Mouse (Mus musculus) yolk sac, embryonic 10.5 days (tissue): ENCODE data around the gene Plp2.
"Not testable (repeated sequence)": the region's sequence is repeated elsewhere in the genome, so short reads cannot be mapped to it uniquely, and the experiment has no call there.

Experiments
- DNase-seq: peaks from one replicate; pipeline ENCODE4 v3.0.0-alpha.2; 2017; ENCODE audit warnings: low spot score

Plp2 gene

DNA sequence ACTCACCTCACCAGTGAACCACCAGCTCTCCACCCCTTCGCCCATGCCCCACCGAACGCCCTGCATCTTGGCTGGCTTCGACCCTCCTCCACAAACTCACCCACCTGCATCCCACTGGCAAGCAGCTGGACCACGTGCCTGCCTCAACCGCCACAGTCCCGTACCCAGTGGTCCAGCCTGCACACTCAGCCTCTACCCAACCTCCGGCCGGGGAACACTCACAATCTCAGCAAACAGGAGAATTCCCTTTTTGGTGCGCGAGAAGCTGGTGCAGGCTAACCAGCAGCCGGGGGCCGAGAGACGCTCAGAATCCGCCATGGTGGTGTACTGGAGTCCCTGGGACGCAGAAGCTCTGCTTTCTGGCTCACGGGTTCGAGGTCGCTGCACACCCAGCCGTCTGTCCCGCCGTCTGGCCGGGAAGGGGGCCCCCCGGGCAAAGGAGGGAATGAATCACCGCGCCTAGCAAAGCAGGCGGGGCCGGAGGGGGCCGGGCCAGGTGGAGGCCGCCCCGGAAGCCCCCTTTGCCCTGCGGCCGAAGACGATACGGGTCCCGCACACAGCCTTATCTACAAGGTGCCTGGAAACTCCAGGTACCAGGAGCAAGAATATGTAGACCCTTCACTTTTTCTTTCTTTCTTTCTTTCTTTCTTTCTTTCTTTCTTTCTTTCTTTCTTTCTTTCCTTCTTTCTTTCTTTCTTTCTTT is at the start of gene Plp2:
Gene Plp2, minus strand, starts transcription at position 470 of the 703 bp plus-strand sequence.
- DNase-seq, result peak; percentile 59

DNA sequence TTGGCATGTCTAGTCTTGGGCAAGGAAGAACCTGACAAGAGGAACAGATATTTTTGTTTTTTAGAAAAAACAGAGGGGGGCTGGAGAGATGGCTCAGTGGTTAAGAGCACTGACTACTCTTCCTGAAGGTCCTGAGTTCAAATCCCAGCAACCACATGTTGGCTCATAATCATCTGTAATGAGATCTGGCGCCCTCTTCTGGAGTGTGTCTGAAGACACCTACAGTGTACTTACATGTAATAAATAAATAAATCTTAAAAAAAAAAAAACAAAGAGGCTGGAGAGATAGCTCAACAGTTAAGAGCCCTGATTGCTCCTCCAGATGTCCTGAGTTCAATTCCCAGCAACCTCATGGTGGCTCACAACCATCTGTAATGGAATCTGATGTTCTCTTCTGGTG is 44.9 kb upstream of the Plp2 start:
- DNase-seq, result not testable (repeated sequence)

DNA sequence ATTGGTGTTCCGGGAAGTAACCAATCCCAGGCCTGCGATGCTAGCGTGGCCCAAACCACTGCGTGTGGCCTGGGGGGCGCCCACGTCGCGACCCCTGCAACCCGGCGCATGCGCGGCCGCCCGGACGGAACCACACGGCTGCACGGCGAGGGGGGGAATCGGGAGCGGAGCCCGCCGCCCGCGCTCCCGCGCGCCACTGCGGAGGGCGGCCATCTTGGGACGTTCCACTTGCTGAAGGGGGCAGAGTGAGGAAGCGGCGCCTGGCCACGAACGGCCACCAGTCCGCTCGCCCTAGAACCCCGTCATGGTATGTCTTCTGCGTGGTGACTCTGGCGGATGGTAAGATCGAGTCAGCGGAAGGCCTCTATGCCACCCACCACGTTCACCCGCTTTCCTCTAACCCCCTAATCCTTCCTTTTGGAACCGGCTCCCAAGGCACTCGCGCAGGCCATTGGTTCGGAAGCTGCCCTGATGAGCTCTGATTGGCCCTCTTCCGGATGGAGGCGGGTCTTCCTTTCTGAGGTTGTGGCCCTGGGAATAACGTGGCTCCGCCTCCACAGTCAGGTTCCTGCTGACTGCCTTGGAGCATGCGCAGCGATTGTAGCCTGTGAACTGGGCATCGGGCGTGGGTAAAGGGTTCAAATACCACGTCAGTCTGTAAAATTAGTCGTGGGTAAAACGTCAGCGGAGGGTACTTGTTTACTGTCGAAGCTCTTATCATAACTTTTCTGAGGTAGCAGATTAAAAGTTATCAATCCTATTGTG is 43.1 kb upstream of the Plp2 start, which contains the start of gene Wdr45:
Gene Wdr45, plus strand, starts transcription at position 199 of the 765 bp plus-strand sequence.
- DNase-seq, result peak; percentile 92

- not testable (repeated sequence) for DNase-seq
Observed at GRCm38 (mm10) chrX:7713764-7714134, 42.6 kb upstream of the Plp2 start.

- peak; percentile 84 for DNase-seq
Observed at GRCm38 (mm10) chrX:7696954-7697381, 25.8 kb upstream of the Plp2 start, which contains the start of gene Gpkow. Gene Gpkow, plus strand, starts transcription at chrX:7697131.

DNA sequence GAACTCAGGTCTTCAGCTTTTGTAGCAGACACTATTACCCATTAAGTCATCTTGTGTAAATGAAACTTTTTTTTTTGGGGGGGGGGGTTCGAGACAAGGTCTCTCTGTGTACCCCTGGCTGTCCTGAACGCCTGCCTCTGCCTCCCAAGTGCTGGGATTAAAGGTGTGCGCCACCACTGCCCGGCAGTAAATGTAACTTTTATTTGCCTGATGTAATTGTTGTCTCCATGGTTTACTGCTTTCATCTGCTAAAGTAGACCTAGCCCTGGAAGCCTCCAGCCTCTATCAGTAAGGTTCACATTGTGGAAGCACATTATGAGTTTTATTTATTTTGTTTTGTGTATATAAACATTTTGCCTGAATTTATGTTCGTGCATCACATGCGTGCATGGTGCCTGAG is 25.3 kb upstream of the Plp2 start:
- DNase-seq, result no peak

- no peak for DNase-seq
Observed at GRCm38 (mm10) chrX:7692862-7693261, 21.7 kb upstream of the Plp2 start.

GRCm38 (mm10) chrX:7690486-7690885 is 19.3 kb upstream of the Plp2 start:
- no peak for DNase-seq

GRCm38 (mm10) chrX:7688321-7688720 is 17.1 kb upstream of the Plp2 start:
- no peak for DNase-seq

DNA sequence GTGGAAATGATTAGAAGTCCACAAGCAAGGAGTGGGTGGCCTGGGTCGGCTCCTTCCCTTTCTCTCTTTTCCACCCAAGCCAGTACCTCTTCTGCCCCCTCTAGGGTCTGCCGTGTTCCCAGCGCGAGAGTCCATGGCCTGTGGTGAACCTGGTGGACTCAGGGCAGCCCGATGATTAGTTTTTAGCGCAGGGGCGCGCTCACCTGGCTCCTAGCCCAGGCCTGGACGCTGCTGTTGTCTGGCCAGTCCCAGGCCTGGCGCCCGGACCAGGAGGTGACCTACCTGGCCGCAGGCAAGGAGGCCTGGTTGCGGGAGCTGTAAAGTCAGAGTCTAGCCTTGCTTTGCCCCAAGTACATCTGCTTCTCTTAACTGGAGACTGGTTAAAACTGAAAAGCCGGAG is 9.7 kb upstream of the Plp2 start, which contains the start of gene Magix:
Gene Magix, minus strand, starts transcription at position 388 of the 400 bp plus-strand sequence.
- DNase-seq, result no peak

- DNase-seq, result no peak
Observed at GRCm38 (mm10) chrX:7680057-7680412, 8.8 kb upstream of the Plp2 start.

DNA sequence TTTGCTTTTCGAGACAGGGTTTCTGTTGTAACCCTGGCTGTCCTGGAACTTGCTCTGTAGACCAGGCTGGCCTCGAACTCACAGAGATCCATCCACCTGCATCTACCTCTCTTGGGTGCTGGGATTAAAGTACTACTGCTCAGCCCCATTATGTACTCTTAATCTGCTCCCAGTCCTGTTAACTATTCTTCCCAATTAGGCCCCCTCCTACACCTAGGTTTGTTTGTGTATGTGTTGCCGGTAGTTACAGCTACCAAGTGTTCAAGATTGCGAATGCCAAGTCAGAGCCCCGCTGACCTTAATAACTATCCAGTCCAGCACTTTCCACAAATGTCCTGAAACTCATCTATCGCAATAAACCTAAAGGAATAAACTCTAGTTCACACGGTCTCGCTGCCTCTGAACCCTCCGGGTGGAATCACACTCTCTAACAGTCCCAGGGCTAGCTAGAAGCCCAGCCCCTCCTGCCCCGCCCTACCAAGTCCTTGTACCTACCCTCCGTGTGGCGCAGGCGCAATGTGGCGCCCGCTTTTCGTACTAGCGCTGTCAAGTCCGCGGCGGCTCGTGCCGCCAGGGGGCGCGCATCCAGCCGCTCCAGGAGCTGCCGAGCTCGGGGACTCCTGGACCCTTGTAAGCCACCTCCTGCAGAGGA is 8.3 kb upstream of the Plp2 start:
- DNase-seq, result peak; percentile 86

DNA sequence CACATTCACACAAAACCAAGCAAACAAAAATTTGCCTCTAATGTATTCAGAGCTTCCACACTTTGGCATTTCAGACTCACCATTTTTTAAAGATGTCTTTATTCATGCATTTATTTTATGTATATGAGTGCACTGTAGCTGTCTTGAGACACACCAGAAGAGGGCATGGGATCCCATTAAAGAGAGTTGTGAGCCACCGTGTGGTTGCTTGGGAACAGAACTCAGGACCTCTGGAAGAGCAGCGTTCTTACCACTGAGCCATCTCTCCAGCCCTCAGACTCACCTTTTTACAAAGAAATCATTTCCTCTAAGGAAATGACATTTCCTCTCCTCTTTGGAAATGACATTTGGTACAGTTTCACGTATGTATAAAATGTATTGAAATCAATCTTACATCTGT is 7.8 kb upstream of the Plp2 start:
- DNase-seq, result no peak

DNA sequence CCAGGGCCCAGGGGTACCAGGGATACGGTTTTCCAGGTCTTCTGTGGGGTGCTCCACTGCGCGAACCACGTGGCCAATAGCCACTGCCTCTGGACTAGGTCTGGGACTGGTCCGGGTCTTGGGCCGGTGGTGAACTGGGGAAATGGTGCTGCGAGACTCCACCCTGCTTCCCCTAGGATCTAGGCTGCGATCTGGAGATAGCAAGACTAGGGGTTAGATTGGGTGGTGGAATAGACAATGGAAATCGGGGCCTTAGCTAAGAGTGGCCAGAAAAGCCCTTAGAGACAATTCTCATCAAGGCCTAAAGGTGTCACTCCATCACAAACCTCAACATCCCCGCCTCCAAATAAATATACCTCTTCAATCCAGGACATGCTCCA is 3.8 kb upstream of the Plp2 start:
- no peak for DNase-seq

DNA sequence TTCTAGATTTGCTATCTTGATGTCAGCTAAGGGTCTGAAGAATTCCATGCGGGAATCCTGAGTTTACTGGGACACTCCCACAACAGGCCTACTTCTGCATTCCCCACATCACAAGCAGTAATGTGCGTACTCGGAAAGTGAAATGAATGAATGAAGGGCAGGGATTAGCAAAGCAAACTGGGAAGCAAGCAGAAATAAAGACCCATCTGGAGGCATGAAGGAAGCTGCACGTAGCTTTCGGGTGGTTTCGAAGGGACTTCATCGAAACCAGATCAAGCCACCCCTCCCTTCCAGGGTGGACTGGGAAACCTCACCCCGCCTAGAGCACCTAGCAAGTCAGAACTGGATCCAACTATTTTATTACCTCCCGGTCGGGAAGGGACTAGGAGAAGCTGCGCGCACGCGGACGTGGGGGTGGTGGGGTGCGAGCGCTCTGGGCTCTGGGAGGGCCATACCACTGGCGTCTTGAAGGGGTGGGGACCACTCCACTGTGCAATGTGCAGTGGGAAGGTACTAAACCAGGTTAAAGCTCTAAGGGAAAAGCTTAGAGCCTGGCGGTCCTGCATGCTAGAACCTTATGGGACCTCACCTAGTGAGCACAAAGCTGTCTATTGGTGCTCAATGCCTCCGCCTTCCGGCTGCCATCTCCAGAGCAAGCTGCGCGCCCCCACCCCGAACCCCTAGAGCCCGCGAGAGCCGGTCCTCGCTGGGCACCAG is 3.3 kb upstream of the Plp2 start:
- peak; percentile 21 for DNase-seq

GRCm38 (mm10) chrX:7673578-7674281 is 2.5 kb upstream of the Plp2 start:
- DNase-seq, result peak; percentile 50

DNA sequence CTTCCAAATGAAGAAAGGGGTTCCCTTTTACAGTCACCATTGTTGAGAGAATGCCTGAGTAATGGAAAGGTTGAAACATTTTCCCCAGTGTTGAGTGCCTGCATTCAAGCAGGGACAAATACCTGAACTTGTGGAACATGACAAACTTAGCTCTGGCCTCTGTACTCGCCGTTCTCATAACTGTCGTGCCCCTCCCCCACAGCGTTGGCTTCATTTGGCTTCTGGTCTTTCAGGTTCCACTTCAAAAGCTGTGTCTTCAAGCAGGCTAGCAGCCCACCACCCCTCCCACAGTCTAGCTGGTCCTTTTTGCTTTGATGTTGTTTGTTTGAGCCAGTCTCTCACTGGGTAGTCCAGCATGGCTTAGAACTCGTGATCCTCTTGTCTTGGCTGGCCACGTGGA is 1.5 kb upstream of the Plp2 start:
- no peak for DNase-seq

DNA sequence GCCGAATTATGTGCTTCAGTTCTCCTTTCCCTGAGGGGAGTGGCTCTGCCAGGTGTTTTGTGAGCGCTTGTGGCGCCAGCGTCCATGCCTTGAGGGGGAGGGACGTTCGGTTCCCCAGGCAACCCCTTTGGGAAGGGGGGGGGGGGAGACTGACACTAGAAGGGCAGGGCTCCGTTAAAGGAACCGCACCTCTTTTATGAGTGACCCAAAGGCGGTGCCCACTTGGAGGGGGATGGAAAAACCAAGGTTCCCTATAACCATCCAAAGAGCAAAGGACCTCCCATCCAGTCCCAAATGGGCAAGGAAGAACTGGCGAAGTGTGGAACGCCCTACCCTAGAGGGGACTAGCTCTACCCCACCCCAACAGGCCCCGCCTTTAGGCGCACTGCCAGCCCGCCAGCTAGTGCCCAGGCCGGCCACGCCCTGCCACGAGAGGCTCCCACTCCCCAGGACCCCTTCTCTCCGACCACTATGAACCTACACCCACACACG is 754 bp downstream of the Plp2 start:
- peak; percentile 58 for DNase-seq

DNA sequence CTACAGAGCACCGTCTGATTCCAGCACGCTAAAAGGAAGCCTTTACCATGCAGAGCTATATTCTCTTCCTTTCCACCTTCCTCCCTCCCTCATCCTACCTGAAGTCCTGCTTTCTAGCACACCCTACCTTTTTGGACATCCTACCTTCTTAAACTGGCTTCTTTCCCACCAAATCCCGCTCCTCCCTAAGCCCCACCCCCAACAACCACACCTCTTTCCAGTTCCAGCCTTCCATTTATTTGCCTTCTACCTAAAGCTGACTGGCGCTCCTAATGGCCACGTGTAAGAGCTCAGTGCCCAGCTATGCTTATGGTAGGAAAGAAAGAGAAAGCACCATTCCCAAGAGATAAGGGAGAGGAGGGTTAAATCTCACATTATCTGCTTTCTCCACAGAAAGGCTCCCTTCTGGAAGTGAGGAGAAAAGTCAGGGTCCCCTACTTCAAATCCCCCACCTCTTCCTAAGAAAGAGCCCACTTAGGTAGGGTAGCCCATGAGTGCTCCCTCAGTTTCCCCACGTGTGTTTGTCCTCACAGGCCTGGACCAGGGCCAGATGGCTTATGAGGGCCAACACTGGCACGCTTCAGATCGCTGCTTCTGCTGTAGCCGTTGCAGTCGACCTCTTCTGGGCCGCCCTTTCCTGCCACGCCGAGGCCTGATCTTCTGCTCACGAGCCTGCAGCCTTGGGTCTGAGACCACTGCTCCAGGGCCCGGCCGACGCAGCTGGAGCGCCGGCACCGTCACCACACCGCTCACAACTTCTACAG is 5.3 kb downstream of the Plp2 start:
- DNase-seq, result no peak

DNA sequence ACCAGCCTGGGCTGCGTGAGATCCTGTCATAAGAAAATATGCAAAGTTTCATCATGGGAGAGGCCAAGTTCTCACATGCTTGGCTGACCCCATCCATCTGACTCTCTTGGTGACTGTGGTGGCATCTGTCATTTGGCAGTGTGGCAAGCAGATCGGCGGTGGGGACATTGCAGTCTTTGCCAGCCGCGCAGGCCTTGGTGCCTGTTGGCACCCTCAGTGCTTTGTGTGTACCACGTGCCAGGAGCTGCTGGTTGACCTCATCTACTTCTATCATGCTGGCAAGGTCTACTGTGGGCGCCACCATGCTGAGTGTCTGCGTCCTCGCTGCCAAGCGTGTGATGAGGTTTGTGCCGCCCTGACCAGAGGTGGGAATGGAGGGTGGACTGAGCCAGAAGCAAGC is 6.4 kb downstream of the Plp2 start:
- no peak for DNase-seq

DNA sequence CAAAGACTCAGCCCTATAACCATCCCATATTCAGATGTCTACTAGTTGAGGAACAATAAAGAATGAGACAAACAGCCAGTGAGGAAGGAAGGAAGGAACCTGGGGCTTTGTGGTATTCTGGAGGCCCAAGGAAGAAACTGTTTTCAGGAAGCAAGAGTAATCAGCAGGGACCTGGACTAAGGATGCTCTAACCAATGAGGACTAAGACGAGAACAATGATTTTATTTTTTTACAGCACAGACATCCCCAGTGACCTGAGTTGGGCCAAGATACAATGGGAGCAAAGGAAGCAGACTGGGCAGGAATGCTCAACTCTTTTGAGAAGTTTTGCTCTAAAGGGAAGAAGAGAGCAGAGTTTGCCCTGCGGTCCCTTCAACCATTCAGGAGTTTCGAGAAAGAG is 8.3 kb downstream of the Plp2 start:
- no peak for DNase-seq
